Mouse (Mus musculus) midbrain, embryonic 14.5 days (tissue): ENCODE data around the gene Cpn2. TPM values are rescaled to one million over a fixed set of nuclear protein-coding genes. Genes with fewer than 3 reads are reported as not detected.

Source experiments
- ATAC-seq: fragments of 200-750 bp; cut with Nextera tagmentation; 2 replicates; pipeline ENCODE4 v1.8.0; 2017; ENCODE audit warnings: moderate number of reproducible peaks, moderate library complexity; ENCODE audit not compliant: low FRiP score, low TSS enrichment
- DNase-seq: peaks from one replicate; pipeline ENCODE4 v3.0.0-alpha.2; 2015
- H3K27ac ChIP-seq: fragments of 300-500 bp; sonication (generic); replicated peaks from 2 replicates; pipeline ENCODE4 v1.5.1; 2014; ENCODE audit warnings: mild to moderate bottlenecking, low read depth, low read length, moderate library complexity
- H3K27me3 ChIP-seq: fragments of 300-500 bp; sonication (generic); 2 replicates; pipeline ENCODE4 v1.6.1; 2014; ENCODE audit warnings: low read length, control low read depth, mixed read lengths; ENCODE audit not compliant: control insufficient read depth, insufficient read depth
- H3K36me3 ChIP-seq: fragments of 300-500 bp; sonication (generic); 2 replicates; pipeline ENCODE4 v1.6.1; 2014; ENCODE audit warnings: low read length, control low read depth; ENCODE audit not compliant: control insufficient read depth, insufficient read depth
- H3K4me1 ChIP-seq: fragments of 300-500 bp; sonication (generic); 2 replicates; pipeline ENCODE4 v1.6.1; 2014; ENCODE audit warnings: mild to moderate bottlenecking, antibody characterized with exemption, low read length, control low read depth; ENCODE audit not compliant: control insufficient read depth, insufficient read depth
- H3K4me2 ChIP-seq: fragments of 300-500 bp; sonication (generic); 2 replicates; pipeline ENCODE4 v1.6.1; 2014; ENCODE audit warnings: mild to moderate bottlenecking, low read length, moderate library complexity
- H3K4me3 ChIP-seq: fragments of 300-500 bp; sonication (generic); replicated peaks from 2 replicates; pipeline ENCODE4 v1.5.1; 2014; ENCODE audit warnings: low read depth, low read length
- H3K9ac ChIP-seq: fragments of 300-500 bp; sonication (generic); replicated peaks from 2 replicates; pipeline ENCODE4 v1.6.1; 2014; ENCODE audit warnings: mild to moderate bottlenecking, low read length, moderate library complexity
- H3K9me3 ChIP-seq: fragments of 300-500 bp; sonication (generic); 2 replicates; pipeline ENCODE4 v1.6.1; 2016; ENCODE audit warnings: low read length, control low read depth, mixed read lengths; ENCODE audit not compliant: control insufficient read depth
- WGBS: fragments of 180-500 bp; shearing (Covaris S2); extraction: QIAGEN DNeasy Blood & Tissue Kit; methylation state at CpG from one replicate; pipeline ENCODE4 v1.1.7; 2014; 5-methylcytosine and 5-hydroxymethylcytosine counted together
- polyA plus RNA-seq: library from polyadenylated mRNA; unstranded; fragments of >200 nt; fragmentation: Nextera tagmentation; extraction: Ambion mirVana; gene quantifications from 2 replicates; pipeline ENCODE4 v1.2.1, GENCODE M21; 2014

The Cpn2 gene
- polyA plus RNA-seq, 1 experiment from 2014 or later = not detected

GRCm38 (mm10) chr16:30285701-30286100, 18.4 kb upstream of the Cpn2 start:
- Histone ChIP-seq H3K4me3 (no peak overlapping the region), H3K36me3 (no peaks in the 10 kb centered on the region), H3K4me1 (peaks cover 3% of the 10 kb centered on the region; the same call in 1 of the 2 replicates), H3K9ac (no peak overlapping the region), H3K9me3 (no peaks in the 10 kb centered on the region), H3K27ac (no peak overlapping the region), H3K27me3 (peaks cover 29% of the 10 kb centered on the region), H3K4me2 (no peak overlapping the region)
- DNase-seq (no peak), ATAC-seq (no peak)
- WGBS = 59% methylated on average over 4 of the region's 4 CpGs

GRCm38 (mm10) chr16:30283743-30284337, 16.5 kb upstream of the Cpn2 start:
- no peak overlapping the region for H3K27ac ChIP-seq
- 0 out of 2 replicates have a peak overlapping the region, but pooled peaks have one; percentile 9 for H3K4me3 ChIP-seq
- peaks cover 29% of the 10 kb centered on the region for H3K27me3 ChIP-seq
- H3K4me2 ChIP-seq = peak overlapping the region; percentile 50
- peak overlapping the region; percentile 21; the same call in 1 of the 2 replicates for H3K9ac ChIP-seq
- peak; percentile 85 for DNase-seq
- no peaks in the 10 kb centered on the region for H3K9me3 ChIP-seq
- H3K4me1 ChIP-seq = peaks cover 3% of the 10 kb centered on the region; the same call in 1 of the 2 replicates
- WGBS = 2% methylated on average over 15 of the region's 15 CpGs
- H3K36me3 ChIP-seq = no peaks in the 10 kb centered on the region
- peak; percentile 62 for ATAC-seq

GRCm38 (mm10) chr16:30282844-30283495, 15.7 kb upstream of the Cpn2 start, which contains the start of gene Lrrc15:
Gene Lrrc15 (minus strand): TSS chr16:30283256.
- ATAC-seq (peak; percentile 29; the same call in 1 of the 2 replicates), DNase-seq (peak; percentile 44)
- Histone ChIP-seq H3K9me3 (no peaks in the 10 kb centered on the region), H3K4me1 (peaks cover 3% of the 10 kb centered on the region; the same call in 1 of the 2 replicates), H3K36me3 (no peaks in the 10 kb centered on the region), H3K4me3 (peak within 1 kb of the TSS; percentile 21), H3K27me3 (peaks cover 29% of the 10 kb centered on the region), H3K4me2 (peak within 1 kb of the TSS; percentile 50), H3K9ac (peak within 1 kb of the TSS; percentile 21; the same call in 1 of the 2 replicates), H3K27ac (no peak within 1 kb of the TSS)
- 7% methylated on average over 34 of the region's 34 CpGs for WGBS

DNA sequence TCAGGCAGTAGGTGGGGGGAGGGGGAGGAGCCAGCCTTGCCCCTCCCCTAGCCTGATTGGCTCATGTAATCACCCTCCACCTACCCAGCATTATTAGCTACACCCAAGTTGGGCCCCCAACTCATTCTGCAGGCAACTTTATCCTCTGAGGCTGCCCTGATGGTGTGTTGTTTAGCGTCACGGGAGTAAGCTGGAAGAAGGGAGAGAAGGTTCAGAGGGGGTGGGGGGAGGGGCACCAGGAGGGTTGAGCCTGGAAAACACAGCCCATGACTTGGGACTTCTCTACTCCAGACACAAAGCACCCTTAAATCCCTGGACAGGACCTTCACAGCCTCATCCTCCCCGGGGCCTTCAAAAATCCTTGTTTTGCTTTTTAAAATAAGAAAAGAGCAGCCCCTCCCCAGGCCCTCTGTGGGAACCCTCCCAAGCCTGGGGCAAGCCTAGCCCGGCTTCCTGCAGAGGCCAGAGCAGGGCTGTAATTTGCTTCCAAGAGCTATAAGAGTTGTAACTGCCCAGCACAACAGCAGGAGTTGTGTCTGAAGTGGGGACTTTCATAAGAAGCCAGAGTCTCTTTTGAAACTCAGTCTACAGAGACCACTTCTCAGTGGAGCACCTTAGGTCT, 13.5 kb upstream of the Cpn2 start:
- DNase-seq = no peak
- Histone ChIP-seq H3K4me3 (no peak overlapping the region), H3K4me2 (no peak overlapping the region), H3K27me3 (peaks cover 29% of the 10 kb centered on the region), H3K9ac (no peak overlapping the region), H3K27ac (no peak overlapping the region), H3K36me3 (no peaks in the 10 kb centered on the region), H3K9me3 (no peaks in the 10 kb centered on the region), H3K4me1 (peaks cover 3% of the 10 kb centered on the region; the same call in 1 of the 2 replicates)
- 19% methylated on average over 4 of the region's 4 CpGs for WGBS
- ATAC-seq = no peak

- H3K4me3 ChIP-seq = no peak overlapping the region
- no peaks in the 10 kb centered on the region for H3K9me3 ChIP-seq
- 88% methylated on average over 11 of the region's 11 CpGs for WGBS
- peaks cover 3% of the 10 kb centered on the region; the same call in 1 of the 2 replicates for H3K4me1 ChIP-seq
- H3K9ac ChIP-seq = no peak overlapping the region
- no peak overlapping the region for H3K4me2 ChIP-seq
- no peak overlapping the region for H3K27ac ChIP-seq
- ATAC-seq (no peak), DNase-seq (no peak)
- H3K36me3 ChIP-seq = no peaks in the 10 kb centered on the region
- H3K27me3 ChIP-seq = peaks cover 17% of the 10 kb centered on the region
Observed at GRCm38 (mm10) chr16:30278406-30278805, 11.1 kb upstream of the Cpn2 start.

- 76% methylated on average over 15 of the region's 15 CpGs for WGBS
- DNase-seq = no peak
- ATAC-seq = no peak
- Histone ChIP-seq H3K9ac (no peak overlapping the region), H3K9me3 (no peaks in the 10 kb centered on the region), H3K4me2 (no peak overlapping the region), H3K27me3 (no peaks in the 10 kb centered on the region), H3K36me3 (no peaks in the 10 kb centered on the region), H3K4me3 (no peak overlapping the region), H3K4me1 (no peaks in the 10 kb centered on the region), H3K27ac (no peak overlapping the region)
Observed at GRCm38 (mm10) chr16:30275558-30276340, 8.4 kb upstream of the Cpn2 start.

- Histone ChIP-seq H3K9ac (no peak overlapping the region), H3K36me3 (no peaks in the 10 kb centered on the region), H3K9me3 (no peaks in the 10 kb centered on the region), H3K4me3 (no peak overlapping the region), H3K27ac (no peak overlapping the region), H3K27me3 (no peaks in the 10 kb centered on the region), H3K4me1 (no peaks in the 10 kb centered on the region), H3K4me2 (no peak overlapping the region)
- no peak for DNase-seq
- no peak for ATAC-seq
- WGBS = 95% methylated on average over 8 of the region's 8 CpGs
Observed at GRCm38 (mm10) chr16:30273065-30273464, 5.8 kb upstream of the Cpn2 start.

DNA sequence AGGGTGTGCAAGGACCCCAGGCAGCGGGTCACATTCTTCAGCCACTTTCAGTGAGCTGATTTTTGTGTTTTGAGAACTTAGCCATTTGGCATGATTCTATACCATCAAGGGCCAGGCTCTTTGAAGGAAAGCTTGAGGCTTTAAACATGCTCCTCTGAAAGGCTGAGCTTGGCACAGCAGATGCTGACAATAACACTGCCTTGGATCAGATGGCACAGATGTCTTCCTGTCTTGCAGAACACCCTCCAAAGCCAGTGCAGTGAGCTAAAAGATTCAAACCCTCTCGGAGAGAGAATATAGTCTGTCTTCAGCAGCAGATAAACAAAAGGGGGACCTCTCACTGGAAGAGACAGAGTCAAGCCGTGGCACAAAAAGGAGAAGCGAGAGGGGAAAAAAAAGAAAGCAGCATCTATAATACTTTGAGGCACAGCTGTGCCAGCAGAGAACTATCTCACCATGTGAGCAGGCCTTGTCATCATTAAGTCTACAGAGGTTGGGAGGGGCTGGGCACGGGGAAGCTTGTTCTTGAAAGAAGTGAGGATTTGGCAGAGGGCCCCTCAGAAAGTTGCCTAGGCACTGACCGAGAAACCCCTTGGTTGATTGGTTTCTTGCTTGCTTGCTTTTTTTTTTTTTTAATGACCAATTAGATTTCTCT, 4.8 kb upstream of the Cpn2 start:
- no peaks in the 10 kb centered on the region for H3K27me3 ChIP-seq
- no peaks in the 10 kb centered on the region for H3K36me3 ChIP-seq
- ATAC-seq (no peak), DNase-seq (no peak)
- H3K4me3 ChIP-seq = no peak overlapping the region
- H3K4me2 ChIP-seq = no peak overlapping the region
- H3K9ac ChIP-seq = no peak overlapping the region
- no peak overlapping the region for H3K27ac ChIP-seq
- 57% methylated on average over 6 of the region's 6 CpGs for WGBS
- H3K9me3 ChIP-seq = no peaks in the 10 kb centered on the region
- no peaks in the 10 kb centered on the region for H3K4me1 ChIP-seq
